Mouse (Mus musculus) gastrocnemius, postnatal 25 days (tissue): Measurements from ENCODE around the gene Stag3. TPM values are rescaled to one million over a fixed set of nuclear protein-coding genes. Genes with fewer than 3 reads are reported as not detected.

Experiments
- DNase-seq: peaks from one replicate; pipeline ENCODE4 v3.0.0; 2022
- long read RNA-seq, 2 experiments: library from polyadenylated mRNA; stranded (forward); transcript quantifications; one replicate each; pipeline ENCODE4 v2.0.0; 2021
- total RNA-seq, 2 experiments: library from RNA; stranded (reverse); gene quantifications; 1 replicate in 1 of 2; 2 replicates in 1 of 2; pipeline ENCODE4 v1.2.3; 2021

Stag3 gene
- under 1 TPM in 1 of 2 experiments, not detected in 1; 0.19 TPM for total RNA-seq
- long read RNA-seq, experiment 1: 0 reads
- long read RNA-seq, experiment 2: 0 reads

- DNase-seq: peak; percentile 83
Observed at GRCm38 (mm10) chr5:138279585-138280424, at the start of gene Stag3, which contains the start of the genes Gm43720 and Gpc2. Stag3 (plus strand) TSS chr5:138280240. Gm43720 (minus strand) TSS chr5:138279958. Gpc2 (minus strand) TSS chr5:138280005.

- DNase-seq: no peak
Observed at GRCm38 (mm10) chr5:138233778-138234177, 46.3 kb upstream of the Stag3 start.

GRCm38 (mm10) chr5:138234224-138234623 is 45.8 kb upstream of the Stag3 start:
- no peak for DNase-seq

- DNase-seq: no peak
Observed at GRCm38 (mm10) chr5:138241511-138241910, 38.5 kb upstream of the Stag3 start.

GRCm38 (mm10) chr5:138251144-138251543 is 28.9 kb upstream of the Stag3 start:
- no peak for DNase-seq

GRCm38 (mm10) chr5:138253061-138253460 is 27.0 kb upstream of the Stag3 start:
- no peak for DNase-seq

GRCm38 (mm10) chr5:138255353-138256093 is 24.5 kb upstream of the Stag3 start, which contains the start of gene Lamtor4:
Lamtor4 (plus strand) TSS chr5:138255482.
- peak; percentile 93 for DNase-seq

- no peak for DNase-seq
Observed at GRCm38 (mm10) chr5:138256094-138256467, 24.0 kb upstream of the Stag3 start.

GRCm38 (mm10) chr5:138256966-138257584 is 23.0 kb upstream of the Stag3 start:
- DNase-seq: no peak

GRCm38 (mm10) chr5:138257585-138257978 is 22.5 kb upstream of the Stag3 start:
- no peak for DNase-seq

- DNase-seq: no peak
Observed at GRCm38 (mm10) chr5:138258078-138258477, 22.0 kb upstream of the Stag3 start.

GRCm38 (mm10) chr5:138258542-138258941 is 21.5 kb upstream of the Stag3 start:
- DNase-seq: no peak

GRCm38 (mm10) chr5:138258993-138259392 is 21.0 kb upstream of the Stag3 start:
- DNase-seq: no peak

GRCm38 (mm10) chr5:138260051-138260450 is 20.0 kb upstream of the Stag3 start:
- no peak for DNase-seq

GRCm38 (mm10) chr5:138260834-138261233 is 19.2 kb upstream of the Stag3 start:
- no peak for DNase-seq

- DNase-seq: no peak
Observed at GRCm38 (mm10) chr5:138262001-138262400, 18.0 kb upstream of the Stag3 start.

- no peak for DNase-seq
Observed at GRCm38 (mm10) chr5:138262582-138263240, 17.3 kb upstream of the Stag3 start.

- peak; percentile 86 for DNase-seq
Observed at GRCm38 (mm10) chr5:138263260-138264206, 16.5 kb upstream of the Stag3 start, which contains the start of gene BC037034. BC037034 (minus strand) TSS chr5:138264033.

- DNase-seq: no peak
Observed at GRCm38 (mm10) chr5:138264207-138264578, 15.8 kb upstream of the Stag3 start.

- DNase-seq: no peak
Observed at GRCm38 (mm10) chr5:138265712-138266111, 14.3 kb upstream of the Stag3 start.

- DNase-seq: no peak
Observed at GRCm38 (mm10) chr5:138267114-138267513, 12.9 kb upstream of the Stag3 start.
